Mouse (Mus musculus) hindbrain, embryonic 16.5 days (tissue): ENCODE results near the gene Samd14. TPM values are rescaled to one million over a fixed set of nuclear protein-coding genes. Genes with fewer than 3 reads are reported as not detected.
"Not testable (repeated sequence)": the region's sequence is repeated elsewhere in the genome, so short reads cannot be mapped to it uniquely, and the experiment has no call there.

Source experiments
- ATAC-seq: fragments of 200-750 bp; cut with Nextera tagmentation; 2 replicates; pipeline ENCODE4 v1.8.0; 2017; ENCODE audit warnings: moderate TSS enrichment, moderate library complexity
- H3K27ac ChIP-seq: fragments of 300-500 bp; sonication (generic); 2 replicates; pipeline ENCODE4 v1.5.1; 2014; ENCODE audit warnings: low read depth, mild to moderate bottlenecking, control low read depth, low read length, moderate library complexity
- H3K27me3 ChIP-seq: fragments of 300-500 bp; sonication (generic); replicated peaks from 2 replicates; pipeline ENCODE4 v1.6.1; 2014; ENCODE audit warnings: low read length; ENCODE audit not compliant: control insufficient read depth, insufficient read depth
- H3K36me3 ChIP-seq: fragments of 300-500 bp; sonication (generic); 2 replicates; pipeline ENCODE4 v1.6.1; 2014; ENCODE audit warnings: mild to moderate bottlenecking, low read length, moderate library complexity, mixed read lengths; ENCODE audit not compliant: control insufficient read depth, insufficient read depth
- H3K4me1 ChIP-seq: fragments of 300-500 bp; sonication (generic); 2 replicates; pipeline ENCODE4 v1.6.1; 2014; ENCODE audit warnings: low read depth, low read length; ENCODE audit not compliant: control insufficient read depth, insufficient read depth
- H3K4me2 ChIP-seq: fragments of 300-500 bp; sonication (generic); 2 replicates; pipeline ENCODE4 v1.6.1; 2014; ENCODE audit warnings: mild to moderate bottlenecking, low read length, control low read depth, moderate library complexity
- H3K4me3 ChIP-seq: fragments of 300-500 bp; sonication (generic); 2 replicates; pipeline ENCODE4 v1.5.1; 2014; ENCODE audit warnings: mild to moderate bottlenecking, low read length, control low read depth, moderate library complexity
- H3K9ac ChIP-seq: fragments of 300-500 bp; sonication (generic); 2 replicates; pipeline ENCODE4 v1.6.1; 2014; ENCODE audit warnings: low read depth, mild to moderate bottlenecking, control low read depth, low read length, moderate library complexity
- H3K9me3 ChIP-seq: fragments of 300-500 bp; sonication (generic); 2 replicates; pipeline ENCODE4 v1.6.1; 2014; ENCODE audit warnings: mild to moderate bottlenecking, low read length, moderate library complexity; ENCODE audit not compliant: control insufficient read depth
- WGBS: fragments of 180-500 bp; shearing (Covaris S2); extraction: QIAGEN DNeasy Blood & Tissue Kit; methylation state at CpG from one replicate; pipeline ENCODE4 v1.1.7; 2014; 5-methylcytosine and 5-hydroxymethylcytosine counted together
- polyA plus RNA-seq: library from polyadenylated mRNA; unstranded; fragments of >200 nt; fragmentation: Nextera tagmentation; extraction: Ambion mirVana; gene quantifications from 2 replicates; pipeline ENCODE4 v1.2.1, GENCODE M21; 2015

Samd14 gene
- polyA plus RNA-seq, 1 experiment from 2014 or later: 160 TPM

DNA sequence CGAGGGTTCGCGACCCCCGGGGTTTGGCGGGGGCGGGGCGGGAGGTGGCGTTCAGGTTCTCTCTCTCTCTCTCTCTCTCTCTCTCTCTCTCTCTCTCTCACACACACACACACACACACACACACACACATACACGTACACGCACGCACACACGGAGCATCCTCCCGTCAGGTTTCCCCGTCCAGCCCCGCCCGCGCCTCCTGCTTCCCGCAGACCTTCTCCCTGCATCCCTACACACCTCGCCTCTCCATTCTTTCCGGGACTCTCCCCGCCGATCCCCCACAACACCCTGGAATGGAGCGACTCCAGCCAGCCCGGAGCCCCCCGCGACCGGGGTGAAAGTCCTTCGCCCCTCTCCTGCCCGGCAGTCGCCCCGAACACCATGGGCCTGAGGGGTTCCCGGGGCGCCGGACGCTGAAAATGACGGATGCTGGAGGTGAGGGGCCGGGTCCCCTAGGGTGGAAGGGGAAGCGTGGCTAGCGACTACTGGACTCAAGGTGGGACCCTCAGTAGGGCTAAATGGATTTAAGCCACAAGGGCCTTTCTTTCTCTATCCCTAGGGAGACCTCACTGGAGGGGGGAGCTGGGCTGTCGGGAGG is 561 bp downstream of the Samd14 start:
- WGBS: under 1% methylated on average over 32 of the region's 40 CpGs
- H3K27me3 ChIP-seq: no peaks in the 10 kb centered on the region
- H3K36me3 ChIP-seq: peaks cover 5% of the 10 kb centered on the region
- peak overlapping the region; percentile 98 for H3K27ac ChIP-seq
- no peaks in the 10 kb centered on the region for H3K9me3 ChIP-seq
- peaks cover 54% of the 10 kb centered on the region for H3K4me1 ChIP-seq
- H3K4me2 ChIP-seq: peak overlapping the region; percentile 82
- peak overlapping the region; percentile 99 for H3K9ac ChIP-seq
- peak overlapping the region; percentile 92 for H3K4me3 ChIP-seq
- ATAC-seq: peak; percentile 40; the same call in 1 of the 2 replicates

DNA sequence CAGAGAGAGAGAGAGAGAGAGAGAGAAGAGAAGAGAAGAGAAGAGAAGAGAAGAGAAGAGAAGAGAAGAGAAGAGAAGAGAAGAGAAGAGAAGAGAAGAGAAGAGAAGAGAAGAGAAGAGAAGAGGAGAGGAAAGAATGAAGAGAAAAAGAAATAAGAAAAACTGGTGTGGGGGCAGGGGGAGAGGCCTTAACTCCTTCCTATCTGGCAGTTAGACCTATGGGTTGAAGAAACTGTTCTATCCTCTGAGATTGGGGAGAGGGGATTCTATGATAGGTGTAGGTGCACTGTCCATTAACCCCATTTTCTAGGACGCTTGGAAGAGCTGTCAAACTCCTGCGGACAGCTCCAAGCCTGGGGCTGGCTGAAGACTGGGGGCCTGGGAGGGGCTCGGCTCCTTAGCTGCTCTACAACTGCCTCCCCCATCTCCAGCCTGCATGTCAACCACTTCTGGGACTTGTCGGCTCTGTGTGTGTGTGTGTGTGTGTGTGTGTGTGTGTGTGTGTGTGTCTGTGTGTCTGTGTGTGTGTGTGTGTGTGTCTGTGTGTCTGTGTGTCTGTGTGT is 1.2 kb downstream of the Samd14 start:
- H3K9me3 ChIP-seq, H3K27me3 ChIP-seq, ATAC-seq, H3K27ac ChIP-seq, H3K36me3 ChIP-seq: not testable (repeated sequence)
- Histone ChIP-seq H3K9ac (peak overlapping the region; percentile 99), H3K4me2 (peak overlapping the region; percentile 82), H3K4me3 (peak overlapping the region; percentile 92), H3K4me1 (peaks cover 54% of the 10 kb centered on the region)
- 5% methylated on average over 4 of the region's 4 CpGs for WGBS

DNA sequence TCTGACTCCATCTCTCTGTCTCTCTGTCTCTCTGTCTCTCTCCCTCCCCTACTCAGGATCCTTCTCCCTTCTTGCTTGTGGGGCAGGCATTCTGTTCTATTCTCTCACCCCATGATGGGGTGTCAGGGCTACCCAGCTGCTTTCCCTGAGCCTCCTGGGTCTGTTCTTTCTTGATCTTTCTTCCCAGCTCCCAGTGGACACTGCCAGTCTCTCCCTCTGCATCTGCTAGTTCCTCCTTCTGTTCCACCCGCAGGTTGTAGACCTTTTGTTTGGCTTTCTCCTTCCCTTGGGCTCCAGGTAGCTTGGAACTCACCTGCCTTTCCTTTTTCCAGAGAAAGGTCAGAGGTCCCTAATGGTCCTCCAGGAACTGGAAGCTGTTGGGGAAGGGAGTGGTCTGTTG is 1.7 kb downstream of the Samd14 start:
- Histone ChIP-seq H3K9ac (peak overlapping the region; percentile 66), H3K9me3 (no peaks in the 10 kb centered on the region), H3K27ac (peak overlapping the region; percentile 52), H3K4me2 (peak overlapping the region; percentile 82), H3K4me3 (peak overlapping the region; percentile 92), H3K4me1 (peaks cover 49% of the 10 kb centered on the region), H3K36me3 (peaks cover 5% of the 10 kb centered on the region; the same call in 1 of the 2 replicates), H3K27me3 (no peaks in the 10 kb centered on the region)
- no peak for ATAC-seq
- WGBS: 28% methylated on average over 1 of the region's 1 CpGs

DNA sequence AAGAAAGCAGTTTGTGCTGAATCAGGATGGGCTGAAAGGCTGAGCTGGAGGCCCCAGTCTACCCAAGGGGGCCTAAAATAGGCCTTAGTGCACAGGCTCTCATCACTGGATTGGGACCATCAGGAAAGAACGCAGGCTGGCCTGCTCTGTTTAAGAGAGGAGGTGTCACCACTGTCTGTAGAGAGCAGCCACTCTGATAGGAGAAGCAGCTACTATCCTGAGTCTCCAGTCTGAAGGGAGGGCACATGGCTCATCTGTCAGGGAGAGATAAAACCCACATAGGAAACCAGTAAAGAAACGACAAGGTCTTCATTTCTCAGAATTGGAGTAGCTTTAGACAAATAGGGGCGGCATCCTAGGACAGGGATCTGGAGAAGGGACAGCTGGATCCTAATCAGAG is 2.4 kb downstream of the Samd14 start:
- ATAC-seq: no peak
- Histone ChIP-seq H3K4me1 (peaks cover 43% of the 10 kb centered on the region), H3K27ac (no peak overlapping the region), H3K27me3 (no peaks in the 10 kb centered on the region), H3K4me3 (peak overlapping the region; percentile 92), H3K36me3 (peaks cover 5% of the 10 kb centered on the region; the same call in 1 of the 2 replicates), H3K9ac (peak overlapping the region; percentile 66), H3K9me3 (no peaks in the 10 kb centered on the region), H3K4me2 (peak overlapping the region; percentile 82)
- 51% methylated on average over 3 of the region's 3 CpGs for WGBS

DNA sequence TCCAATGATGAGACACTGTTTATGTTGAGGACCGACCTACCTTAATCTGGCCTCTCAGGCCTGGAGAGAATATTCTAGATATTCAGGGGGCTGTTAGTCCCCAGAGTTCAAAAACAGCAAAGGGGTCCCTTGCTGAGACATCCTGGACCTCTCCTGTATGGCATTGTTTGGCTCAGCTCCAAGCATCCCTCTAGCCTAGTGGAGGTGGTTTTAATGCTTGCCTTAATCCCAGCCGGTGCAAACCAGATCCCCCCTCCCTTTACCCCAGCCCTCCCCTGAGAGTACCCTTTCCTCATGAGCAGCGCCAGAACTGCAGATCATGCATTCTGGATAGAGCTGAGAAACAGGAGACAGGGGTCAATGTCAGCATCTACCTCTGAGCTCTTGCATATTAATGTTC is 2.8 kb downstream of the Samd14 start:
- Histone ChIP-seq H3K4me2 (peak overlapping the region; percentile 82), H3K27ac (no peak overlapping the region), H3K36me3 (peaks cover 5% of the 10 kb centered on the region; the same call in 1 of the 2 replicates), H3K27me3 (no peaks in the 10 kb centered on the region), H3K4me1 (peaks cover 39% of the 10 kb centered on the region), H3K4me3 (peak overlapping the region; percentile 92), H3K9me3 (no peaks in the 10 kb centered on the region), H3K9ac (peak overlapping the region; percentile 29; the same call in 1 of the 2 replicates)
- ATAC-seq: no peak
- WGBS: 34% methylated on average over 3 of the region's 3 CpGs

DNA sequence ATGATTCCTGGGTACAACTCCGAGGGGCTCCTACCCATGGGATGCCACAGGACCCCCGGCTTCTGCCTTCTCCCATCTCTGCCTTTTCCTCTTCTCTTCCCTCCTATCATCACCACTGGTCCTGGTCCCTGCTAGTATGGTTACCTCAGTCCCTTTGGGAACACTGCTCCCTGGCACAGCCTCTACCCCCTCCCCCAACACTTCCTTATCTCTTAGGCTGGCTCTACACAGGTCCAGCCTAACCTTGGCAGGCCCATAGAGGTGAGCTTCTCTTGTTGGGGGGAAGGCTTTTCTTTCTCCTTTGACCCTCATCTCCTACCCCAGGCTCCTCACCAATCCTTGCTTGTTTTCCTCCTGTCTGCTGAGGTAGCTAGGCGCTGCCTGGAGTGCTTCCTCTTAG is 5.8 kb downstream of the Samd14 start:
- Histone ChIP-seq H3K36me3 (peaks cover 8% of the 10 kb centered on the region), H3K27ac (no peak overlapping the region), H3K4me3 (no peak overlapping the region), H3K9me3 (no peaks in the 10 kb centered on the region), H3K27me3 (no peaks in the 10 kb centered on the region), H3K4me2 (no peak overlapping the region), H3K9ac (no peak overlapping the region), H3K4me1 (peaks cover 27% of the 10 kb centered on the region)
- 70% methylated on average over 3 of the region's 3 CpGs for WGBS
- ATAC-seq: no peak

DNA sequence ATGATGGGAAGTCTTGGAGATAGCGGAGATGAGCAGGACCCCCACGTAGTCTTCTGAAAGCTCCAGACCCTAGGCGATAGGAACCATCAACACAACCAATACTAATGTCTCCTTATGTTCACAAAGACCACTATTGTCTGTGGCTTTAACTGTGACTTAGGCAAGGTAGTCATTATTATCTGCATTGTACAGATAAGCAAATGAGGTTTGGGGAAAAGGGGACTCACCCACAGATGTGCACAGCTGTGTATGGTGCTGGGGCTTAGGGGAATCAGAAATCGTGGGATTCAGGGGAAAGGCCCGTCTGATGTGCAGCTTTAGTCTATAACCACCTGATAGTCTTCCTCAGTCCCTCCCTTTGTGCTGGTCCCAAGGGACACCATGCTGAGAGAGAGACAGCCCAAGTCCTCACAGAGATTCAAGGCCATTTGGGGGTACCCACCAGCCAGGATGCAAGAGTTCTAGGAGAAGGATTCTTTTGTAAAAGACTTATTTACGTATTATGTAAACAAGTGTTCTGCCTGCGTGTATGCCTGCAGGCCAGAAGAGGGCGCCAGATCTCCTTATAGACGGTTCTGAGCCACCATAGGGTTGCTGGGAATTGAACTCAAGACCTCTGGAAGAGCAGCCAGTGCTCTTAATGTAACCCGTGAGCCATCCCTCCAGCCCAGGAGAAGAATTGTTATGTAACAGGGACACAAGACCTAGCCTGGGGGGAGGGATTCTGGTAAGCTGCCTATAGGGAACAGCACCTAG is 12.7 kb downstream of the Samd14 start:
- H3K4me2 ChIP-seq: no peak overlapping the region
- H3K9me3 ChIP-seq: no peaks in the 10 kb centered on the region
- no peak overlapping the region for H3K9ac ChIP-seq
- no peak overlapping the region for H3K4me3 ChIP-seq
- WGBS: 78% methylated on average over 10 of the region's 10 CpGs
- H3K4me1 ChIP-seq: no peaks in the 10 kb centered on the region; the same call in 1 of the 2 replicates
- no peak for ATAC-seq
- H3K36me3 ChIP-seq: peaks cover 47% of the 10 kb centered on the region
- H3K27ac ChIP-seq: no peak overlapping the region
- no peaks in the 10 kb centered on the region for H3K27me3 ChIP-seq

DNA sequence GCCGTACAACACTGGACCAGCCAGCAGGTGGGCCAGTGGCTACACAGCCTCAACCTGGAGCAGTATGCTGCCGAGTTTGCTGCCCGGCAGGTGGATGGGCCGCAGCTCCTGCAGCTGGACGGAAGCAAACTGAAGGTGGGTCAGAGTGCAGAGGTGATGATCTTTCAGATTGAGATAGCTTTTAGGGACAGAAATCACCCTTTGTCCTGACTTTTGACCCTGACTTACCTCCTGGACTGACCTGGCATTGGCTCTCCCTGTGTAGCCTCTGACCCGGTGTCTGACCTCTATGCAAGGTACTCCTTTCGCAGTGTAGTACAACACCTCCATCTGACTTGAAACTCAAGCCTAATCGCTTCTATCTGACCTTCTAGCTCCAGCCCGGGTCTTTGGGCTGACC is 13.8 kb downstream of the Samd14 start:
- Histone ChIP-seq H3K36me3 (peaks cover 47% of the 10 kb centered on the region), H3K9ac (no peak overlapping the region), H3K4me2 (no peak overlapping the region), H3K27ac (peak overlapping the region; percentile 13; the same call in 1 of the 2 replicates), H3K4me3 (no peak overlapping the region), H3K27me3 (no peaks in the 10 kb centered on the region), H3K9me3 (no peaks in the 10 kb centered on the region), H3K4me1 (no peaks in the 10 kb centered on the region; the same call in 1 of the 2 replicates)
- no peak for ATAC-seq
- 95% methylated on average over 9 of the region's 9 CpGs for WGBS
